In genomic region chr3:127805991-127806390, GRCm38 (mm10) we compare ENCODE assay signal across 28 mouse cellular contexts. TPM values are rescaled to one million over a fixed set of nuclear protein-coding genes. Genes with fewer than 3 reads are reported as not detected.
A peak's percentile ranks its signal among the peaks of the same experiment; 100 is the strongest.
DNase-seq lines count a peak whose midpoint lies in the region; ATAC-seq and TF ChIP-seq lines count a peak whose summit lies in the region.
"Had no signal": no experiment of that assay in that cellular context is flagged by ENCODE, and none has a peak within 500 bp of the region (broad histone marks: within the 10 kb centered on the region; RNA-seq: fewer than 3 reads in every experiment).

No protein-coding gene starts in this region.

- H3K4me3 ChIP-seq in liver, embryonic 14.5 days (ENCODE audit: insufficient read depth in 1 of 2, low read depth in 2 of 2, low read length in 2 of 2) = no peak overlapping the region
- no peak overlapping the region for H3K4me3 ChIP-seq in limb, embryonic 10.5 days
- H3K4me3 ChIP-seq: embryonic facial prominence, embryonic 12.5 days; embryonic facial prominence, embryonic 15.5 days; erythroblast, embryonic 14.5 days; gastrocnemius, adult 2 months; heart, adult 2 months; heart, embryonic 10.5 days; heart, embryonic 13.5 days; hindbrain, embryonic 12.5 days had no signal

- peaks cover 16% of the 10 kb centered on the region for H3K36me3 ChIP-seq in liver, embryonic 14.5 days (replicated peaks; ENCODE audit: control insufficient read depth, insufficient read depth, low read depth)
- peaks cover 50% of the 10 kb centered on the region for H3K36me3 ChIP-seq in limb, embryonic 10.5 days

- H3K27me3 ChIP-seq in liver, embryonic 14.5 days (ENCODE audit: control insufficient read depth, insufficient read depth, low read length) = no peaks in the 10 kb centered on the region
- H3K27me3 ChIP-seq in limb, embryonic 10.5 days (ENCODE audit: low read depth, poor library complexity, severe bottlenecking) = no peaks in the 10 kb centered on the region
- H3K27me3 ChIP-seq: embryonic facial prominence, embryonic 12.5 days; embryonic facial prominence, embryonic 15.5 days; heart, embryonic 13.5 days; hindbrain, embryonic 12.5 days had no signal

- peak; percentile 30 to 53 for DNase-seq in adrenal gland, adult (ENCODE audit: inconsistent age in 2 of 2, low spot score in 1 of 2)
- no peak for DNase-seq in adrenal gland, postnatal 14 days
- peak; percentile 69 for DNase-seq in heart, adult 11 months
- DNase-seq in heart, postnatal 10 days = no peak
- DNase-seq in liver, embryonic 14.5 days (ENCODE audit: low read depth in 3 of 3, low spot score in 3 of 3) = no peak
- no peak for DNase-seq in liver
- no peak for DNase-seq in limb, embryonic 10.5 days (ENCODE audit: low spot score)
- DNase-seq: adrenal gland, adult 8-10 months; cerebellum, adult 11 months; cerebellum, adult 2 months; cerebellum, adult 9-11 months; cerebellum, postnatal 25 days; forebrain, postnatal 0 days; gastrocnemius, adult 2 months; gastrocnemius, postnatal 14 days; heart, adult 2 months; kidney, adult 11 months had no signal

- no peak for TF ChIP-seq EP300 in liver, embryonic 14.5 days (IDR thresholded peaks at IDR 0.05; ENCODE audit: low read depth)

- H3K4me2 ChIP-seq in liver, embryonic 14.5 days (ENCODE audit: low read depth) = no peak overlapping the region
- H3K4me2 ChIP-seq: embryonic facial prominence, embryonic 12.5 days; embryonic facial prominence, embryonic 15.5 days; heart, embryonic 13.5 days; hindbrain, embryonic 12.5 days had no signal

- H3K27ac ChIP-seq in liver, embryonic 14.5 days = no peak overlapping the region
- peak overlapping the region; percentile 10; the same call in 1 of the 2 replicates for H3K27ac ChIP-seq in limb, embryonic 10.5 days
- H3K27ac ChIP-seq: embryonic facial prominence, embryonic 12.5 days; embryonic facial prominence, embryonic 15.5 days; gastrocnemius, adult 2 months; heart, adult 2 months; heart, embryonic 10.5 days; heart, embryonic 13.5 days; hindbrain, embryonic 12.5 days; hindbrain, postnatal 0 days had no signal

- no peaks in the 10 kb centered on the region for H3K9me3 ChIP-seq in liver, embryonic 14.5 days (ENCODE audit: control insufficient read depth, low read length)
- no peaks in the 10 kb centered on the region for H3K9me3 ChIP-seq in limb, embryonic 10.5 days (replicated peaks)
- H3K9me3 ChIP-seq: embryonic facial prominence, embryonic 12.5 days; embryonic facial prominence, embryonic 15.5 days; heart, embryonic 10.5 days; heart, embryonic 13.5 days; hindbrain, embryonic 12.5 days had no signal

- H3K4me1 ChIP-seq in liver, embryonic 14.5 days (replicated peaks; ENCODE audit: control insufficient read depth in 2 of 2, insufficient read depth in 2 of 2, low read length in 1 of 2) = peaks cover 4 to 11% of the 10 kb centered on the region in 2 experiments
- peaks cover 3% of the 10 kb centered on the region; the same call in 1 of the 2 replicates for H3K4me1 ChIP-seq in limb, embryonic 10.5 days
- H3K4me1 ChIP-seq: heart, embryonic 10.5 days; hindbrain, embryonic 12.5 days had no signal

- intact Hi-C loops in heart, postnatal 10 days (cut with DNase I) = no loop called here

- 0 out of 2 replicates have a peak overlapping the region, but pooled peaks have one; percentile 13 for H3K9ac ChIP-seq in liver, embryonic 14.5 days (replicated peaks)
- H3K9ac ChIP-seq: embryonic facial prominence, embryonic 12.5 days; embryonic facial prominence, embryonic 15.5 days; forebrain, postnatal 0 days; heart, embryonic 13.5 days; hindbrain, embryonic 12.5 days had no signal

- 84% methylated on average over 6 of the region's 6 CpGs for WGBS in liver, embryonic 14.5 days (ENCODE audit: insufficient replicate concordance)
- WGBS in limb, embryonic 10.5 days = 92% methylated on average over 6 of the region's 6 CpGs

- ATAC-seq in liver, embryonic 14.5 days (ENCODE audit: insufficient read depth) = no peak
- ATAC-seq in granulocyte monocyte progenitor cell, adult 5-6 weeks (replicated peaks; ENCODE audit: poor library complexity, severe bottlenecking) = no peak
- ATAC-seq: forebrain, embryonic 14.5 days; forebrain, postnatal 0 days; hindbrain, postnatal 0 days; inflammation-experienced regulatory T-cells, adult 6 months had no signal

- no peak for TF ChIP-seq CTCF in liver, embryonic 14.5 days (IDR thresholded peaks at IDR 0.05; ENCODE audit: low read depth)

RNA-seq across cellular contexts. Expression of gene Tifa, which starts 16.4 kb away (rescaled TPM):
- total RNA-seq in adrenal gland, postnatal 14 days (2021) = 3.0 and 5.2 TPM in 2 replicates
- total RNA-seq in heart, postnatal 10 days (2021) = 1 to 10 TPM; 3.1 to 3.5 TPM
- 5.4 and 8.6 TPM in 2 replicates for polyA plus RNA-seq in liver, embryonic 14.5 days (2012; rRNA removed)
- 15.2 and 15.9 TPM in 2 replicates for polyA plus RNA-seq in liver, embryonic 14.5 days (2014; fragmentation: Nextera tagmentation; extraction: Ambion mirVana)
- polyA plus RNA-seq in limb, embryonic 10.5 days (2016; fragmentation: Nextera tagmentation; extraction: Ambion mirVana) = 1.2 and 1.7 TPM in 2 replicates
- 49.4 and 52.3 TPM in 2 replicates for total RNA-seq in granulocyte monocyte progenitor cell, adult 5-6 weeks (2014; fragmentation: Nextera tagmentation)
- 51.3 and 53.6 TPM in 2 replicates for total RNA-seq in granulocyte monocyte progenitor cell, adult 5-6 weeks (2017)
- total RNA-seq: ES-E14 had no signal

RNA-seq across cellular contexts. Expression of gene Alpk1, which starts 25.7 kb away (rescaled TPM):
- 8.7 and 10.1 TPM in 2 replicates for total RNA-seq in adrenal gland, postnatal 14 days (2021)
- total RNA-seq in heart, postnatal 10 days (2021) = 1 to 10 TPM; 5.1 to 5.5 TPM
- polyA plus RNA-seq in liver, embryonic 14.5 days (2012; rRNA removed) = 0.38 and 0.59 TPM in 2 replicates
- 0.19 and 0.37 TPM in 2 replicates for polyA plus RNA-seq in liver, embryonic 14.5 days (2014; fragmentation: Nextera tagmentation; extraction: Ambion mirVana)
- polyA plus RNA-seq in limb, embryonic 10.5 days (2016; fragmentation: Nextera tagmentation; extraction: Ambion mirVana) = 0.30 TPM in 2 replicates
- 10.5 and 16.1 TPM in 2 replicates for total RNA-seq in granulocyte monocyte progenitor cell, adult 5-6 weeks (2014; fragmentation: Nextera tagmentation)
- 14.9 and 19.7 TPM in 2 replicates for total RNA-seq in granulocyte monocyte progenitor cell, adult 5-6 weeks (2017)
- polyA plus RNA-seq: erythroblast, embryonic 14.5 days had no signal

RNA-seq across cellular contexts. Expression of gene Ap1ar, which starts 31.3 kb away (rescaled TPM):
- total RNA-seq in adrenal gland, postnatal 14 days (2021) = 30.3 and 33.5 TPM in 2 replicates
- total RNA-seq in heart, postnatal 10 days (2021) = 10 to 100 TPM; 18.1 to 18.9 TPM
- polyA plus RNA-seq in liver, embryonic 14.5 days (2012; rRNA removed) = 15.3 and 23.6 TPM in 2 replicates
- polyA plus RNA-seq in liver, embryonic 14.5 days (2014; fragmentation: Nextera tagmentation; extraction: Ambion mirVana) = 12.4 and 15.7 TPM in 2 replicates
- 59.9 and 67.6 TPM in 2 replicates for polyA plus RNA-seq in limb, embryonic 10.5 days (2016; fragmentation: Nextera tagmentation; extraction: Ambion mirVana)
- 56.0 and 88.6 TPM in 2 replicates for total RNA-seq in granulocyte monocyte progenitor cell, adult 5-6 weeks (2014; fragmentation: Nextera tagmentation)
- total RNA-seq in granulocyte monocyte progenitor cell, adult 5-6 weeks (2017) = 57.4 and 59.7 TPM in 2 replicates

Comparison
In these comparisons a context has a peak if more than half of its experiments do, and no peak if none do; other contexts are left out.
1. DNase-seq: peak in adrenal gland, adult (2 of 2) and heart, adult 11 months (single experiment); none in adrenal gland, postnatal 14 days (single experiment), heart, postnatal 10 days (0 of 2), liver, embryonic 14.5 days (0 of 3), liver (single experiment) and limb, embryonic 10.5 days (single experiment).